In genomic region chr2:153610426-153611240, GRCm38 (mm10) we compare ENCODE assay signal across 8 mouse cellular contexts. TPM values are rescaled to one million over a fixed set of nuclear protein-coding genes. Genes with fewer than 3 reads are reported as not detected.
DNase-seq lines count a peak whose midpoint lies in the region; ATAC-seq lines count a peak whose summit lies in the region.

No protein-coding gene starts in this region.

- no peak overlapping the region for H3K4me3 ChIP-seq in hindbrain, embryonic 14.5 days (replicated peaks; ENCODE audit: low read length)

- H3K4me1 ChIP-seq in hindbrain, embryonic 14.5 days (replicated peaks; ENCODE audit: control insufficient read depth, insufficient read depth, low read length) = peaks cover 5% of the 10 kb centered on the region; the same call in 1 of the 2 replicates

- no peak overlapping the region for H3K4me2 ChIP-seq in hindbrain, embryonic 14.5 days (replicated peaks)

- WGBS in hindbrain, embryonic 14.5 days = 13% methylated on average over 14 of the region's 14 CpGs

- peak overlapping the region; percentile 38 for H3K9ac ChIP-seq in hindbrain, embryonic 14.5 days

- peak overlapping the region; percentile 75 for H3K27ac ChIP-seq in hindbrain, embryonic 14.5 days

- no peaks in the 10 kb centered on the region for H3K9me3 ChIP-seq in hindbrain, embryonic 14.5 days (ENCODE audit: control insufficient read depth, low read length)

- H3K27me3 ChIP-seq in hindbrain, embryonic 14.5 days (ENCODE audit: control insufficient read depth, insufficient read depth, low read length) = no peaks in the 10 kb centered on the region

- no peaks in the 10 kb centered on the region; the same call in 1 of the 2 replicates for H3K36me3 ChIP-seq in hindbrain, embryonic 14.5 days (replicated peaks; ENCODE audit: control insufficient read depth, insufficient read depth)

- peak; percentile 47; the same call in 1 of the 2 replicates for ATAC-seq in hindbrain, embryonic 14.5 days (ENCODE audit: low FRiP score)
- no peak for ATAC-seq in monocyte, adult 5-6 weeks (replicated peaks; ENCODE audit: insufficient number of reproducible peaks, low FRiP score, low TSS enrichment, poor library complexity, severe bottlenecking)

- DNase-seq in adrenal gland, adult (ENCODE audit: inconsistent age in 2 of 2, low spot score in 1 of 2) = peak; percentile 36 to 83
- no peak for DNase-seq in adrenal gland, adult 18-20 months (ENCODE audit: low spot score in 2 of 2)
- DNase-seq in right cerebral cortex, postnatal 14 days = peak; percentile 19
- DNase-seq in right cerebral cortex, postnatal 36 days (ENCODE audit: low spot score in 2 of 2) = no peak
- peak; percentile 55 for DNase-seq in hindbrain, embryonic 14.5 days (ENCODE audit: low spot score)
- DNase-seq in lung, postnatal 4 days = peak; percentile 46 to 75
- DNase-seq in T-cell, adult 2 months (ENCODE audit: low spot score) = no peak

RNA-seq across cellular contexts. Expression of gene Commd7, which starts 21.9 kb away (rescaled TPM):
- total RNA-seq in adrenal gland, adult 18-20 months (2021) = 10 to 100 TPM; 28.5 to 40.5 TPM
- 78.6 and 79.8 TPM in 2 replicates for polyA plus RNA-seq in hindbrain, embryonic 14.5 days (2014; fragmentation: Nextera tagmentation; extraction: Ambion mirVana)
- total RNA-seq in monocyte, adult 5-6 weeks (2017) = 32.5 to 55.1 TPM (median 32.6 TPM) in 3 replicates

RNA-seq across cellular contexts. Expression of gene Dnmt3b, which starts 38.6 kb away (rescaled TPM):
- total RNA-seq in adrenal gland, adult 18-20 months (2021) = 1 to 10 TPM; 1.2 to 1.4 TPM
- polyA plus RNA-seq in hindbrain, embryonic 14.5 days (2014; fragmentation: Nextera tagmentation; extraction: Ambion mirVana) = 4.2 and 4.3 TPM in 2 replicates
- total RNA-seq in monocyte, adult 5-6 weeks (2017) = 2.9 to 12.0 TPM (median 5.7 TPM) in 3 replicates

Comparison
In these comparisons a context has a peak if more than half of its experiments do, and no peak if none do; other contexts are left out.
1. DNase-seq: peak in adrenal gland, adult (2 of 2), right cerebral cortex, postnatal 14 days (single experiment), hindbrain, embryonic 14.5 days (single experiment) and lung, postnatal 4 days (2 of 2); none in adrenal gland, adult 18-20 months (0 of 2), right cerebral cortex, postnatal 36 days (0 of 2) and T-cell, adult 2 months (single experiment).